Mouse (Mus musculus) thymus, postnatal 0 days (tissue): ENCODE measurements around the gene Kbtbd12. TPM values are rescaled to one million over a fixed set of nuclear protein-coding genes. Genes with fewer than 3 reads are reported as not detected.

Experiments used
- DNase-seq: peaks from one replicate; pipeline ENCODE4 v3.0.0-alpha.2; 2015; ENCODE audit warnings: low spot score
- polyA plus RNA-seq: library from polyadenylated mRNA; unstranded; fragments of >200 nt; fragmentation: Nextera tagmentation; extraction: Ambion mirVana; gene quantifications from 2 replicates; pipeline ENCODE4 v1.2.1, GENCODE M21; 2015

The Kbtbd12 gene
- polyA plus RNA-seq, 1 experiment from 2014 or later, result 0.21 TPM

GRCm38 (mm10) chr6:88502030-88502970 lies 135.4 kb downstream of the Kbtbd12 start:
- DNase-seq, result no peak

- no peak for DNase-seq
Observed at GRCm38 (mm10) chr6:88500405-88500767, 137.4 kb downstream of the Kbtbd12 start.

- peak; percentile 40 for DNase-seq
Observed at GRCm38 (mm10) chr6:88499481-88500404, 138.0 kb downstream of the Kbtbd12 start.

Other genes starting within 250 kb of the Kbtbd12 start
- gene Eefsec, start 191.4 kb downstream of the Kbtbd12 start, polyA plus RNA-seq, result 107 and 117 TPM in 2 replicates
- 126 and 147 TPM in 2 replicates for gene Ruvbl1, start 172.5 kb downstream of the Kbtbd12 start, polyA plus RNA-seq
- 138 and 139 TPM in 2 replicates for gene Sec61a1, start 119.0 kb downstream of the Kbtbd12 start, polyA plus RNA-seq
- 49.5 and 52.6 TPM in 2 replicates for gene Mgll, start 86.5 kb upstream of the Kbtbd12 start, polyA plus RNA-seq
- 64.7 and 77.2 TPM in 2 replicates for gene Abtb1, start 204.0 kb upstream of the Kbtbd12 start, polyA plus RNA-seq
- gene Podxl2, start 237.1 kb upstream of the Kbtbd12 start, polyA plus RNA-seq, result 14.1 and 16.9 TPM in 2 replicates